Mouse (Mus musculus) erythroblast, embryonic 14.5 days (primary cell): ENCODE measurements around the gene Adamts9.

Experiments used
- GATA1 ChIP-seq: IDR thresholded peaks from 2 replicates; pipeline ENCODE4 v1.6.1; 2012; ENCODE audit warnings: low read length, inconsistent platforms, mixed read lengths
- TAL1 ChIP-seq: IDR thresholded peaks from 3 replicates; pipeline ENCODE4 v1.6.1; 2012; ENCODE audit warnings: low read length, inconsistent platforms, mixed read lengths

GRCm38 (mm10) chr6:92869089-92869581, 74.2 kb downstream of the Adamts9 start, which contains the start of gene Gm15737:
- no peak for TF ChIP-seq GATA1
- no peak for TF ChIP-seq TAL1
